Mouse (Mus musculus): ENCODE data around the gene Gpr137b. TPM values are rescaled to one million over a fixed set of nuclear protein-coding genes. Genes with fewer than 3 reads are reported as not detected.
"Not testable (repeated sequence)": the region's sequence is repeated elsewhere in the genome, so short reads cannot be mapped to it uniquely, and the experiment has no call there.

Gpr137b gene
- total and polyA plus RNA-seq, 3 experiments, result 0.08 to 2.5 TPM; not detected in 1

DNA sequence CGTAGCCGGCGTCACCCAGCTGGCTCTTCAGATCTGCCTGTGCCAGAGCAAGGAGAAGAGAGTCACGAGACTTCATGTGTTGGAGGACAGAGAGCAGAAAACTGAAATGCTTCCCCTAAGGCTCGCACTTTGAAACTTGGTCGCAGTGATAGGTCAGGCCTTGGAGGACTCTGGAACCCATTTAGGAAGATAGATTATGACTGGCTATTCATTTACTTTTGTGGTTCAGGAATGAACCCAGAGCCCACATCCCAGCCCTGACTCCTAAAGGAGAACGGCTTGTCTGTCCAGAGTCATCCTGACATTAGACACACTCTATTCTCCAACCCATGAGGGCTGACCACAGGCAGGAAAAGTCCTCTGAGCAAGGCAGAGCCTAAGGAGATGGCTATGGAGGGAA lies 30.3 kb downstream of the Gpr137b start:
- not testable (repeated sequence) for H3K4me1 ChIP-seq (ENCODE audit: control insufficient read depth in 1 of 2, insufficient read depth in 2 of 2, low read length in 2 of 2); H3K9me3 ChIP-seq (replicated peaks; ENCODE audit: insufficient read depth, low read length); H3K27ac ChIP-seq (ENCODE audit: control insufficient read depth, low read depth, low read length); H3K9ac ChIP-seq (ENCODE audit: control insufficient read depth, low read depth, low read length, poor library complexity, severe bottlenecking); H3K4me3 ChIP-seq (ENCODE audit: control insufficient read depth in 1 of 2, insufficient read depth in 1 of 2, low read depth in 2 of 2, low read length in 2 of 2); H3K27me3 ChIP-seq (ENCODE audit: control insufficient read depth in 1 of 2, insufficient read depth in 2 of 2, low read length in 2 of 2); H3K79me2 ChIP-seq (ENCODE audit: control insufficient read depth, insufficient read depth, low read length, poor library complexity); DNase-seq (ENCODE audit: low read depth, low spot score); H3K36me3 ChIP-seq (ENCODE audit: control insufficient read depth in 1 of 2, insufficient read depth in 2 of 2, low read length in 2 of 2)

DNA sequence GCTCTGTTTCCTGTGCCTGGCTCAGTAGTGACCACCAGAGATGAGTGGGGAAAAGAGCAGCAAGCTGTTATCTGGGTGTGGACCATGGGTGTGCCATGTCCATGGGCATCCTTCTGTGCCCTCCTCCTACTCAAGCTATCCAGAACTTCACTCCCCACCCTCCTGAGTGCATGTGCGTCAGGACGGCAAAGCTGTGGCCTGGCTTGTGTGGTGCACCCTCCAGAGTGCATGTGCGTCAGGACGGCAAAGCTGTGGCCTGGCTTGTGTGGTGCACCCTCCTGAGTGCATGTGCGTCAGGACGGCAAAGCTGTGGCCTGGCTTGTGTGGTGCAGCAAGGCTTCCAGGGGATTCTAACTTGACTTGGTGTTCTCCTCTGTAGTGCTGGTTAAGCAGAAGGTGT lies 31.6 kb downstream of the Gpr137b start:
- H3K27ac ChIP-seq (ENCODE audit: control insufficient read depth, low read depth, low read length); H3K4me3 ChIP-seq (ENCODE audit: control insufficient read depth in 1 of 2, insufficient read depth in 1 of 2, low read depth in 2 of 2, low read length in 2 of 2); H3K36me3 ChIP-seq (ENCODE audit: control insufficient read depth in 1 of 2, insufficient read depth in 2 of 2, low read length in 2 of 2); H3K9ac ChIP-seq (ENCODE audit: control insufficient read depth, low read depth, low read length, poor library complexity, severe bottlenecking); H3K4me1 ChIP-seq (ENCODE audit: control insufficient read depth in 1 of 2, insufficient read depth in 2 of 2, low read length in 2 of 2); H3K27me3 ChIP-seq (ENCODE audit: control insufficient read depth in 1 of 2, insufficient read depth in 2 of 2, low read length in 2 of 2); H3K79me2 ChIP-seq (ENCODE audit: control insufficient read depth, insufficient read depth, low read length, poor library complexity); DNase-seq (ENCODE audit: low read depth, low spot score); H3K9me3 ChIP-seq (replicated peaks; ENCODE audit: insufficient read depth, low read length): not testable (repeated sequence)

DNA sequence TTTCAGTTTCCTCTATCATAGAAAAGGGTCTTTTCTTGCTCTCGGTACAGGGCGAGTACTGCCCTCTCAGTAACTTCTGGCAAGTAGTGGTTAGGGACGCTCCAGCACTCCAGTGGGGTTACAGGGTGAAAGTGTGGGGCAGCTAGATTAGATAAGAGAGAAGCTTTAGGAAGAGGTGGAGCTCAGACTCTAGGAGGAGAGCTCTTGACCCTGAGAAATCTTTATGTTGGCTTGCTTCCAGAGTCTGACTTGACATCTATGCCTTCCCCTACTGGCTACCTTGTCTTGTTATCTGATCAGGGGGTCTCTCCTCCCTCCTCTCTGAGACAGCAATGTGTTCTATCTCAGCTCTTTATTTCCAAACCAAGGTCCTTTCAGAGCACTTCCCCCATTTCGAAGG lies 33.8 kb downstream of the Gpr137b start:
- H3K4me1 ChIP-seq (ENCODE audit: control insufficient read depth in 1 of 2, insufficient read depth in 2 of 2, low read length in 2 of 2); H3K27me3 ChIP-seq (ENCODE audit: control insufficient read depth in 1 of 2, insufficient read depth in 2 of 2, low read length in 2 of 2); H3K36me3 ChIP-seq (ENCODE audit: control insufficient read depth in 1 of 2, insufficient read depth in 2 of 2, low read length in 2 of 2); H3K4me3 ChIP-seq (ENCODE audit: control insufficient read depth in 1 of 2, insufficient read depth in 1 of 2, low read depth in 2 of 2, low read length in 2 of 2); H3K79me2 ChIP-seq (ENCODE audit: control insufficient read depth, insufficient read depth, low read length, poor library complexity); H3K27ac ChIP-seq (ENCODE audit: control insufficient read depth, low read depth, low read length); H3K9me3 ChIP-seq (replicated peaks; ENCODE audit: insufficient read depth, low read length); H3K9ac ChIP-seq (ENCODE audit: control insufficient read depth, low read depth, low read length, poor library complexity, severe bottlenecking): not testable (repeated sequence)
- DNase-seq (ENCODE audit: low read depth, low spot score), result peak; percentile 66
- TF ChIP-seq TAL1 (IDR thresholded peaks at IDR 0.05; ENCODE audit: low read length), result 0 out of 2 replicates have a peak, but pooled peaks have one; percentile 12
- TF ChIP-seq GATA1 (IDR thresholded peaks at IDR 0.05; ENCODE audit: low read depth, low read length), result peak; percentile 64

DNA sequence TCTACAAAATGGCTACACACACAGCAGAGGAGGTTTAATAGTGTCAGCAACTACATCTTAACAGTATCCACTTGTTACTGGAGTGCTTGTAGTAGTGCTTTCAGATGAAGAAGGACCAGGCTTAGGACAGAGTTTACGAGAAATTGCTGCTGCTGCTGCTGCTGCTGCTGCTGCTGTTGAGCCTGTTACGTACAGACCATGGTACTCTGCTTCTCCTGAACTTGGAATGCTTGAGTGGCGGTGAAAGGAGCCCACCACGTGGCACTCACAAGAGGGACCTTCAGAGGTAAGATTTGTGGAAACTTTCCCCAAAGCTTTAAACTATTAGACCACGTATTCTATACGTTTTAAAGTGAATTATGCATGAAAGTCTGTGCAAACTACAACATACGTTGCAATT lies 35.2 kb downstream of the Gpr137b start:
- H3K4me3 ChIP-seq (ENCODE audit: control insufficient read depth in 1 of 2, insufficient read depth in 1 of 2, low read depth in 2 of 2, low read length in 2 of 2); H3K27me3 ChIP-seq (ENCODE audit: control insufficient read depth in 1 of 2, insufficient read depth in 2 of 2, low read length in 2 of 2); H3K4me1 ChIP-seq (ENCODE audit: control insufficient read depth in 1 of 2, insufficient read depth in 2 of 2, low read length in 2 of 2); H3K9ac ChIP-seq (ENCODE audit: control insufficient read depth, low read depth, low read length, poor library complexity, severe bottlenecking); H3K9me3 ChIP-seq (replicated peaks; ENCODE audit: insufficient read depth, low read length); H3K27ac ChIP-seq (ENCODE audit: control insufficient read depth, low read depth, low read length); H3K79me2 ChIP-seq (ENCODE audit: control insufficient read depth, insufficient read depth, low read length, poor library complexity); DNase-seq (ENCODE audit: low read depth, low spot score); H3K36me3 ChIP-seq (ENCODE audit: control insufficient read depth in 1 of 2, insufficient read depth in 2 of 2, low read length in 2 of 2): not testable (repeated sequence)

DNA sequence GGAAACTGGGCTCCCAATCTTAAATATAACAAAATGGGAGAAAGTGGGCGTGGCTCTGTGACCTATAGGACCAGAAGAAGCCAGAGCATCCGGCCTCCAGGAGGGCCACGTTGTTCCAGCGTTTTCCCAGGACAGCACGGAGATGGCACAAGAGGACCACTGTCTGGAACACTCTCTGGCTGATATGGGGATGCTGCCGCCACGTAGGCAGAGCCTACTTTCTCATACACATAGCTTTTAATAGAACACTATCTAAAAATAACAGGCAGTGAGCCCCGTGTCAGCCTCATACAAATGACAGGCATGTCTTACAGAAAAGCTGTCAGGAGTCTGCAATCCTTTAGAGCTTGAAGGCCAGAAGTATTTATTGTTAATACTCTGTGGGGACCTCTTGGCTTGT lies 35.7 kb downstream of the Gpr137b start:
- H3K27me3 ChIP-seq (ENCODE audit: control insufficient read depth in 1 of 2, insufficient read depth in 2 of 2, low read length in 2 of 2); H3K79me2 ChIP-seq (ENCODE audit: control insufficient read depth, insufficient read depth, low read length, poor library complexity); H3K4me3 ChIP-seq (ENCODE audit: control insufficient read depth in 1 of 2, insufficient read depth in 1 of 2, low read depth in 2 of 2, low read length in 2 of 2); H3K9ac ChIP-seq (ENCODE audit: control insufficient read depth, low read depth, low read length, poor library complexity, severe bottlenecking); DNase-seq (ENCODE audit: low read depth, low spot score); H3K36me3 ChIP-seq (ENCODE audit: control insufficient read depth in 1 of 2, insufficient read depth in 2 of 2, low read length in 2 of 2); H3K27ac ChIP-seq (ENCODE audit: control insufficient read depth, low read depth, low read length); H3K4me1 ChIP-seq (ENCODE audit: control insufficient read depth in 1 of 2, insufficient read depth in 2 of 2, low read length in 2 of 2); H3K9me3 ChIP-seq (replicated peaks; ENCODE audit: insufficient read depth, low read length): not testable (repeated sequence)

DNA sequence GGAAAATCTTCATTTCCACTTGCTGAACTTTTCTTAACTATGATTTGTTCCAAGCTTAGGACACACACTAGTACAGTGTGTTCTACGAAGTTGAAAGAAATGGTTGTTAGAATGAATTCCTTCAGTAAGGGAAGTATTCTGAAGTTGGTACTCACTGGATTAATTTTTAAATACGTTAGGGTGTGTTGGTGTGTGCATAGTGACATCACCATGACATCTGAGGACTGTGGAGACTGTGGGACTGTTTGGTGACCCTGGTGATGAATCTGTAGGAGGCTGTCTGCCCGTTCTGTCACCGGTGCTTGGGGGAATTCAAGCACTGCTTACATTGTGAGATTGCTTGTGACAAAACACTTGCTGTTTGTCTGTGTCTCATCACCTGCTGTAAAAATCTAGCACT lies 41.7 kb downstream of the Gpr137b start:
- H3K9me3 ChIP-seq (replicated peaks; ENCODE audit: insufficient read depth, low read length); H3K36me3 ChIP-seq (ENCODE audit: control insufficient read depth in 1 of 2, insufficient read depth in 2 of 2, low read length in 2 of 2); H3K4me1 ChIP-seq (ENCODE audit: control insufficient read depth in 1 of 2, insufficient read depth in 2 of 2, low read length in 2 of 2); H3K79me2 ChIP-seq (ENCODE audit: control insufficient read depth, insufficient read depth, low read length, poor library complexity); H3K27me3 ChIP-seq (ENCODE audit: control insufficient read depth in 1 of 2, insufficient read depth in 2 of 2, low read length in 2 of 2); H3K4me3 ChIP-seq (ENCODE audit: control insufficient read depth in 1 of 2, insufficient read depth in 1 of 2, low read depth in 2 of 2, low read length in 2 of 2); DNase-seq (ENCODE audit: low read depth, low spot score); H3K27ac ChIP-seq (ENCODE audit: control insufficient read depth, low read depth, low read length); H3K9ac ChIP-seq (ENCODE audit: control insufficient read depth, low read depth, low read length, poor library complexity, severe bottlenecking): not testable (repeated sequence)

DNA sequence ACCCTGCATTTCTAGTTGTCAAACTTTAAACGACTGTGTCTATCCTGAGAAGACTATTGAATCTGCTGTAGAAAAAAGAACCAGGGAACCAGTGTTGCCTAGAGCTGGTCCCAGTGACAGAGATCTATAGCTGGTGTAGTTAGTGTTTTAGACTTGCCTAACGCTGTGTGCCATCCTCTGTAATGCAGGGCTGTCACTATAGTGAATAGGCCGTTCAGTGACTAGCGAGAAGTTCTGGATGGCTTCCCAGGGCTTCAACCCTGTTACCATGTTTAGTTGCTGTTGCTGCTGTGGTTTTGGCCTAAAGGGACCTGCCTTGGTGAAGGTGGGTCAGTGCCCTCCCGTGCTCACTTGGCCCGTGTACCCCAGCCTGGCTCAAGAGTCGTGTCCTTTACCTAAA lies 43.1 kb downstream of the Gpr137b start:
- H3K79me2 ChIP-seq (ENCODE audit: control insufficient read depth, insufficient read depth, low read length, poor library complexity); H3K4me1 ChIP-seq (ENCODE audit: control insufficient read depth in 1 of 2, insufficient read depth in 2 of 2, low read length in 2 of 2); H3K36me3 ChIP-seq (ENCODE audit: control insufficient read depth in 1 of 2, insufficient read depth in 2 of 2, low read length in 2 of 2); H3K27me3 ChIP-seq (ENCODE audit: control insufficient read depth in 1 of 2, insufficient read depth in 2 of 2, low read length in 2 of 2); DNase-seq (ENCODE audit: low read depth, low spot score); H3K4me3 ChIP-seq (ENCODE audit: control insufficient read depth in 1 of 2, insufficient read depth in 1 of 2, low read depth in 2 of 2, low read length in 2 of 2); H3K9me3 ChIP-seq (replicated peaks; ENCODE audit: insufficient read depth, low read length); H3K27ac ChIP-seq (ENCODE audit: control insufficient read depth, low read depth, low read length); H3K9ac ChIP-seq (ENCODE audit: control insufficient read depth, low read depth, low read length, poor library complexity, severe bottlenecking): not testable (repeated sequence)
